Mouse (Mus musculus) frontal cortex, postnatal 10 days (tissue): ENCODE measurements around the gene Ercc8.

ENCODE experiments used
- DNase-seq, 2 experiments: peaks; one replicate each; pipeline ENCODE4 v3.0.0; 2022; ENCODE audit warnings: low spot score in 2 of 2, mixed read lengths in 1 of 2

Gene Ercc8

GRCm38 (mm10) chr13:108158465-108159240 is at the start of gene Ercc8, which contains the start of gene Ndufaf2:
Gene Ercc8 (plus strand): TSS chr13:108158731.
Gene Ndufaf2 (minus strand): TSS chr13:108158623.
- DNase-seq = peak; percentile 86 to 96

- DNase-seq = no peak
Measured at GRCm38 (mm10) chr13:108110929-108111328, 47.6 kb upstream of the Ercc8 start.

- DNase-seq = no peak
Measured at GRCm38 (mm10) chr13:108113536-108113935, 45.0 kb upstream of the Ercc8 start.

- DNase-seq = no peak
Measured at GRCm38 (mm10) chr13:108114257-108114656, 44.3 kb upstream of the Ercc8 start.

GRCm38 (mm10) chr13:108117654-108118053 is 40.9 kb upstream of the Ercc8 start:
- no peak for DNase-seq

GRCm38 (mm10) chr13:108118188-108118587 is 40.3 kb upstream of the Ercc8 start:
- DNase-seq = no peak

GRCm38 (mm10) chr13:108119411-108120310 is 38.9 kb upstream of the Ercc8 start:
- no peak for DNase-seq

GRCm38 (mm10) chr13:108123109-108123723 is 35.3 kb upstream of the Ercc8 start:
- DNase-seq = no peak

- no peak for DNase-seq
Measured at GRCm38 (mm10) chr13:108124096-108124495, 34.4 kb upstream of the Ercc8 start.

GRCm38 (mm10) chr13:108126246-108126645 is 32.3 kb upstream of the Ercc8 start:
- DNase-seq = no peak

GRCm38 (mm10) chr13:108127130-108127529 is 31.4 kb upstream of the Ercc8 start:
- no peak for DNase-seq

GRCm38 (mm10) chr13:108127883-108128282 is 30.6 kb upstream of the Ercc8 start:
- DNase-seq = no peak

- DNase-seq = no peak
Measured at GRCm38 (mm10) chr13:108129070-108129469, 29.5 kb upstream of the Ercc8 start.

- DNase-seq = no peak
Measured at GRCm38 (mm10) chr13:108130737-108131136, 27.8 kb upstream of the Ercc8 start.

GRCm38 (mm10) chr13:108132031-108132819 is 26.3 kb upstream of the Ercc8 start:
- no peak for DNase-seq

- DNase-seq = no peak
Measured at GRCm38 (mm10) chr13:108135617-108136016, 22.9 kb upstream of the Ercc8 start.

GRCm38 (mm10) chr13:108138403-108138977 is 20.0 kb upstream of the Ercc8 start:
- DNase-seq = no peak

- no peak for DNase-seq
Measured at GRCm38 (mm10) chr13:108144086-108144485, 14.4 kb upstream of the Ercc8 start.

GRCm38 (mm10) chr13:108151782-108152181 is 6.7 kb upstream of the Ercc8 start:
- DNase-seq = no peak

GRCm38 (mm10) chr13:108152650-108153372 is 5.7 kb upstream of the Ercc8 start:
- peak in 1 of 2 experiments; percentile 23 for DNase-seq
